Mouse (Mus musculus): Measurements from ENCODE around the gene Sept9. TPM values are rescaled to one million over a fixed set of nuclear protein-coding genes. Genes with fewer than 3 reads are reported as not detected.

The Sept9 gene
- polyA plus RNA-seq, 1 experiment from 2014 or later, result 96.5 TPM

DNA sequence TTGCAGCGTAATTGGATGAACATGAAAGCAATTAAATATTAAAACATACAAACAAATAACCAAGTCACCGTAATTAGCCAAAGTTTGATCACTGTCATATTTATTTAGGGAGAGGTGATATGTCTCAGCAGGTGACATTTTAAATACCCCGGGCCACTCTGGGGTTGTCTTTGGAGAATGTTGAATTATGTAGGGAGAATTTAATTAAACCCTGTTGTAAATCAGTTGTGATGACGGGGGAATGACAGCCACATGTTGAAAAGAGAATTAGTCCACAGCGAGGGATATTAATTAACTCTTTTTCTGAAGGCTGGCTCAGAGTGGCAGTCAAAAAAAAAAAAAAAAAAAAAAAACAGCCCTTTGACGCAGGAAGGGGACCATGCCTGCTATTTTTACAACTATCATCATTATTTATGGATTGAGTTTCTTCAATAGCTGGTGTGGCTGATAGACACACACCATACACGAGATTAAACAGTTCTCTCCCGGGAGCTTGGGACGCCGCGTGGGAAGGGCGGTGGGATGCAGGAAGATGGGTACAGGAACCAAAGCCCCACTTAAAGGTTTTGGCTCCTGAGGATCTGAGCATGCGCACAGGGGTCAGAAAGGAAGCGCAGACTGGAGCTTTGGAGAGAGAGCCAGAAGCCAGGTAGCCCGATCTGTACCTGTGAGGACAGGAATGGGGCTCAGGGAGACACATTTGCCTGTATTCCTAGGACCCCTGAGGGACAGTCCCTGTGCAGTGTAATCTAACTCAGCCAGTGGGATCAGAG is 186.1 kb downstream of the Sept9 start:
- 39% methylated on average over 15 of the region's 15 CpGs for WGBS
- Histone ChIP-seq H3K27ac (no peak overlapping the region), H3K9ac (no peak overlapping the region), H3K27me3 (ENCODE audit: control insufficient read depth, insufficient read depth, low read length) (peaks cover 5% of the 10 kb centered on the region; the same call in 1 of the 2 replicates), H3K4me3 (replicated peaks; ENCODE audit: low read length) (no peak overlapping the region), H3K9me3 (ENCODE audit: control insufficient read depth, low read length) (no peaks in the 10 kb centered on the region), H3K4me2 (replicated peaks) (no peak overlapping the region), H3K36me3 (replicated peaks; ENCODE audit: control insufficient read depth, insufficient read depth) (no peaks in the 10 kb centered on the region), H3K4me1 (replicated peaks; ENCODE audit: control insufficient read depth, insufficient read depth, low read length) (peaks cover 19% of the 10 kb centered on the region)
- DNase-seq (ENCODE audit: low spot score) (peak; percentile 54), ATAC-seq (ENCODE audit: low FRiP score) (no peak)

DNA sequence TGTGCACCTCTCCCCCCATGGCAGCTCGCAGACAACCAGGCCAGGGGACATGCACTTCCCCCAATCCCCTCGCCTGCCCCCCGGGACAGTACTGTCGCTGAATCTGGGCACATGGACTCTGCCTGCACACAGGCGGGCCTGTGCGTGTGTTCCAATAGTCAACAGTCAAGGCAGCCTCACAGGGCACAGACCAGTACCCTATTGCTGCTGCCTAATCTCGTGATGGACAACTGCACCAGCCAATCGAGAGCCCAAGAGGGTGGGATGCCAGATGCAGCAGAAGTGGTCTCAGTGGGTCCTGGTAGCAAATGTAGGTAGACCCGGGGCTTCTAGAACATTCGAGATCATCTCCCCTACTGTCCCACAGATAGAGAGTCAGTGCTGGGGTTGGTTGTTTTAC is 187.8 kb downstream of the Sept9 start:
- no peak for DNase-seq (ENCODE audit: low spot score)

DNA sequence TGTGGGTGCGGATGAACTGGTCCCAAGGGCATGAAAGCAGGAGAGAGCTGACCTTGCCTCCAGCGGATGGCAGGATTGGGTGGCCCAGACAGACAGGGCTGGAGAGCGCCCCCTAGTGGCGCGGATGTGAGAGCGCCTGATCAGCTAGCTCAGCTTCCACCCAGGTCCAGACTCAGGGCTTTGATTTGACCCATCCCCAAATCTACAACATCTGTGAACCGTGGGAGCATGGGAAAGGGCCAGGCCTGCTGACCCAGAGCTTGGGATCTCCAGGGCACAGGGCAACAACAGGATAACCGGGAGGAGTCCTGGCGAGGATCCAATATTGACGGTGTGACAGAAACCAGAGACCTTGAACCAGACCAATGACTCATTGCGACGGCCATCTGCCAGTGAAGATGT is 190.5 kb downstream of the Sept9 start:
- no peaks in the 10 kb centered on the region for H3K36me3 ChIP-seq (replicated peaks; ENCODE audit: control insufficient read depth, insufficient read depth)
- no peaks in the 10 kb centered on the region for H3K9me3 ChIP-seq (ENCODE audit: control insufficient read depth, low read length)
- no peak overlapping the region for H3K27ac ChIP-seq
- ATAC-seq (ENCODE audit: low FRiP score) (no peak), DNase-seq (ENCODE audit: low spot score) (no peak)
- WGBS, result 30% methylated on average over 12 of the region's 12 CpGs
- H3K4me2 ChIP-seq (replicated peaks), result no peak overlapping the region
- H3K9ac ChIP-seq, result no peak overlapping the region
- no peak overlapping the region for H3K4me3 ChIP-seq (replicated peaks; ENCODE audit: low read length)
- H3K4me1 ChIP-seq (replicated peaks; ENCODE audit: control insufficient read depth, insufficient read depth, low read length), result peaks cover 33% of the 10 kb centered on the region
- H3K27me3 ChIP-seq (ENCODE audit: control insufficient read depth, insufficient read depth, low read length), result no peaks in the 10 kb centered on the region

More for the DNA sequence above, 187.8 kb downstream of the Sept9 start:
- no peak overlapping the region for H3K4me2 ChIP-seq (replicated peaks)
- no peaks in the 10 kb centered on the region for H3K9me3 ChIP-seq (ENCODE audit: control insufficient read depth, low read length)
- ATAC-seq (ENCODE audit: low FRiP score), result no peak
- H3K27me3 ChIP-seq (ENCODE audit: control insufficient read depth, insufficient read depth, low read length), result peaks cover 3% of the 10 kb centered on the region; the same call in 1 of the 2 replicates
- peaks cover 19% of the 10 kb centered on the region for H3K4me1 ChIP-seq (replicated peaks; ENCODE audit: control insufficient read depth, insufficient read depth, low read length)
- H3K9ac ChIP-seq, result no peak overlapping the region
- WGBS, result 82% methylated on average over 10 of the region's 10 CpGs
- H3K27ac ChIP-seq, result no peak overlapping the region
- no peaks in the 10 kb centered on the region for H3K36me3 ChIP-seq (replicated peaks; ENCODE audit: control insufficient read depth, insufficient read depth)
- H3K4me3 ChIP-seq (replicated peaks; ENCODE audit: low read length), result no peak overlapping the region

DNA sequence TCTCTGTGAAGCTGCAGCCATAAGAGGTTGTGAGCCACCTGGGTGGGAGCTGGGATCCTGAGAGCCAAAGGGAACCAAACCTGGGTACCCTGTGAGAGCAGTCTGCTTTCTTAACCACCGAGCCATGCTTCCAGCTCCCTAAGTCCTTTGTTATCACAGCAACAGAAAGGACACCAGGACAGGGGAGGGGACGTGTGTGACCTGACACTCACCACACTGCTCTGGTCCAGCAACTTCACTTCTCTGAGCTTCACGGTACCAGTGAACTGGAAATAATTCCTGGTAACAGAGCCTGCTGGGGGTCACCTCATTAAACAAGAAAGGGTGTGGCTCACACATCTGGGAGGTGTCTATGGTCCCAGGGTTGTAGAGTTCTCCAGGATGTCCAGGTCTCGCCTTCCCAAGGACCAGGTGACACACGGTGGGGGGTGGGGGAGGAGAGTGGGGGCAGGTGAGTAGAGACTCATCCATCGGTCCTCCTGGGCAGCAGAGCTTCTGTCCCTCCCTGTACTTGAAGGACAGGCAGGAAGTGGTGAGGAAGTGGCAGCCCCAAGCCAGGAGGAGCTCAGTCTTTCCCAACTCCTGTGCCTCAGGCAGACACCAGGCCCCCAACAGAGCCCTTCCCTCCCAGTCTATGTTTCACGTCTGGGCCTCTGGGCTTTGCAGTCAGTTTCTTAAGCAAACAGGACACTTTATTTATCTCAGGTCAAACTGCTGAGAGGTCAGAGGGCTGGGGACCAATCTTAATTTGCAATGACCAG is 191.5 kb downstream of the Sept9 start:
- WGBS, result 30% methylated on average over 7 of the region's 7 CpGs
- Histone ChIP-seq H3K27ac (no peak overlapping the region), H3K9me3 (ENCODE audit: control insufficient read depth, low read length) (no peaks in the 10 kb centered on the region), H3K4me3 (replicated peaks; ENCODE audit: low read length) (no peak overlapping the region), H3K4me2 (replicated peaks) (no peak overlapping the region), H3K36me3 (replicated peaks; ENCODE audit: control insufficient read depth, insufficient read depth) (no peaks in the 10 kb centered on the region), H3K27me3 (ENCODE audit: control insufficient read depth, insufficient read depth, low read length) (no peaks in the 10 kb centered on the region), H3K9ac (no peak overlapping the region), H3K4me1 (replicated peaks; ENCODE audit: control insufficient read depth, insufficient read depth, low read length) (peaks cover 29% of the 10 kb centered on the region)
- no peak for ATAC-seq (ENCODE audit: low FRiP score)
- DNase-seq (ENCODE audit: low spot score), result no peak

DNA sequence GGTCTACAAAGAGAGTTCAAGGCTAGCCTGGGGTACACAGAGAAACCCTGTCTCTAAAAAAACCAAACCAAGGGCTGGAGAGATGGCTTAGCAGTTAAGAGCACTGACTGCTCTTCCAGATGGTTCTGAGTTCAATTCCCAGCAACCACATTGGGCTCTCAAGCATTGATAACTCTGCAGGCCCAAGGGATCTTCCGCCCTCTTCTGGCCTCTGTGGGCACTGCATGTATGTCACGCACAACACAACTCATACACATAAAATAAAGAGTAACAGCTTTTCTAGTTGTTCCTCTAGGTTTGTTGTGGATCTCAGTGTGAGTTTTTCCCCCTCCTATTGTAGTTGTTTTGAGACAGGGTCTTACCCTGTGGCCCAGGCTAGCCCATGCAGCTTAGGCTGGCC is 192.8 kb downstream of the Sept9 start:
- H3K4me2 ChIP-seq (replicated peaks), result no peak overlapping the region
- peaks cover 20% of the 10 kb centered on the region for H3K4me1 ChIP-seq (replicated peaks; ENCODE audit: control insufficient read depth, insufficient read depth, low read length)
- H3K36me3 ChIP-seq (replicated peaks; ENCODE audit: control insufficient read depth, insufficient read depth), result no peaks in the 10 kb centered on the region
- no peaks in the 10 kb centered on the region for H3K9me3 ChIP-seq (ENCODE audit: control insufficient read depth, low read length)
- no peak overlapping the region for H3K27ac ChIP-seq
- DNase-seq (ENCODE audit: low spot score) (no peak), ATAC-seq (ENCODE audit: low FRiP score) (no peak)
- 92% methylated on average over 2 of the region's 2 CpGs for WGBS
- H3K4me3 ChIP-seq (replicated peaks; ENCODE audit: low read length), result no peak overlapping the region
- no peaks in the 10 kb centered on the region for H3K27me3 ChIP-seq (ENCODE audit: control insufficient read depth, insufficient read depth, low read length)
- H3K9ac ChIP-seq, result no peak overlapping the region

DNA sequence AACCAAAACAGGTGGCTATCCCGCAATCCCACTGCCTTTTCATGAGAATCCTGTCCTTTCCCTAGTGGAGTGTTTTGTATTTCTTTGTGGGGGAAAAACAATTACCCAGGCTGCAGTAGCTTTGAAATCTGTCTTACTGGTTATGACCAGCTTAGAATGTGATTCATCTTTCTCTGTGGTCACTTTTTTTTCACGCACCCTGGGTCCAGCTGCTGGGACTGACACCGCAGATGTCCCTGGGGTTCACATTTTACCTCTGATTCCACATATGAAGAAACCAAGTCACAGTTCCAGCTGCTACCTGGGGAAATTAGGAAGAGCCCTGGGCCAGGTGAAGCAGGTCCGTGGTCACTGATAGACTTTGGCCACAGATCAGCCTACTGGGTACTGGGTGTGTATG is 194.3 kb downstream of the Sept9 start:
- H3K4me1 ChIP-seq (replicated peaks; ENCODE audit: control insufficient read depth, insufficient read depth, low read length), result peaks cover 26% of the 10 kb centered on the region
- DNase-seq (ENCODE audit: low spot score), result no peak
- ATAC-seq (ENCODE audit: low FRiP score), result no peak
- peak overlapping the region; percentile 60 for H3K4me2 ChIP-seq (replicated peaks)
- no peak overlapping the region for H3K4me3 ChIP-seq (replicated peaks; ENCODE audit: low read length)
- no peaks in the 10 kb centered on the region for H3K27me3 ChIP-seq (ENCODE audit: control insufficient read depth, insufficient read depth, low read length)
- no peak overlapping the region for H3K9ac ChIP-seq
- 55% methylated on average over 4 of the region's 4 CpGs for WGBS
- peak overlapping the region; percentile 67 for H3K27ac ChIP-seq
- no peaks in the 10 kb centered on the region for H3K9me3 ChIP-seq (ENCODE audit: control insufficient read depth, low read length)
- no peaks in the 10 kb centered on the region for H3K36me3 ChIP-seq (replicated peaks; ENCODE audit: control insufficient read depth, insufficient read depth)

GRCm38 (mm10) chr11:117394230-117395137 is 195.0 kb downstream of the Sept9 start:
- H3K27ac ChIP-seq, result peak overlapping the region; percentile 67
- WGBS, result 1% methylated on average over 34 of the region's 34 CpGs
- H3K9me3 ChIP-seq (ENCODE audit: control insufficient read depth, low read length), result no peaks in the 10 kb centered on the region

GRCm38 (mm10) chr11:117395228-117395627 is 195.8 kb downstream of the Sept9 start:
- H3K4me3 ChIP-seq (replicated peaks; ENCODE audit: low read length), result no peak overlapping the region
- 4% methylated on average over 9 of the region's 9 CpGs for WGBS
- H3K27me3 ChIP-seq (ENCODE audit: control insufficient read depth, insufficient read depth, low read length), result no peaks in the 10 kb centered on the region
- peaks cover 26% of the 10 kb centered on the region for H3K4me1 ChIP-seq (replicated peaks; ENCODE audit: control insufficient read depth, insufficient read depth, low read length)
- peak overlapping the region; percentile 67 for H3K27ac ChIP-seq
- H3K4me2 ChIP-seq (replicated peaks), result peak overlapping the region; percentile 60
- no peak for ATAC-seq (ENCODE audit: low FRiP score)
- DNase-seq (ENCODE audit: low spot score), result no peak
- no peaks in the 10 kb centered on the region for H3K9me3 ChIP-seq (ENCODE audit: control insufficient read depth, low read length)
- H3K36me3 ChIP-seq (replicated peaks; ENCODE audit: control insufficient read depth, insufficient read depth), result no peaks in the 10 kb centered on the region
- H3K9ac ChIP-seq, result peak overlapping the region; percentile 51; the same call in 1 of the 2 replicates

More at GRCm38 (mm10) chr11:117394230-117395137, 195.0 kb downstream of the Sept9 start:
- DNase-seq (ENCODE audit: low spot score) (peak; percentile 67), ATAC-seq (ENCODE audit: low FRiP score) (peak; percentile 48)
- Histone ChIP-seq H3K36me3 (replicated peaks; ENCODE audit: control insufficient read depth, insufficient read depth) (no peaks in the 10 kb centered on the region), H3K4me1 (replicated peaks; ENCODE audit: control insufficient read depth, insufficient read depth, low read length) (peaks cover 26% of the 10 kb centered on the region), H3K9ac (peak overlapping the region; percentile 51), H3K4me3 (replicated peaks; ENCODE audit: low read length) (peak overlapping the region; percentile 26), H3K27me3 (ENCODE audit: control insufficient read depth, insufficient read depth, low read length) (no peaks in the 10 kb centered on the region), H3K4me2 (replicated peaks) (peak overlapping the region; percentile 60)

- H3K27ac ChIP-seq, result no peak overlapping the region
- H3K4me3 ChIP-seq (replicated peaks; ENCODE audit: low read length), result no peak overlapping the region
- H3K4me1 ChIP-seq (replicated peaks; ENCODE audit: control insufficient read depth, insufficient read depth, low read length), result peaks cover 31% of the 10 kb centered on the region
- H3K36me3 ChIP-seq (replicated peaks; ENCODE audit: control insufficient read depth, insufficient read depth), result no peaks in the 10 kb centered on the region
- ATAC-seq (ENCODE audit: low FRiP score), result no peak
- H3K27me3 ChIP-seq (ENCODE audit: control insufficient read depth, insufficient read depth, low read length), result no peaks in the 10 kb centered on the region
- WGBS, result 84% methylated on average over 3 of the region's 3 CpGs
- H3K9ac ChIP-seq, result no peak overlapping the region
- no peaks in the 10 kb centered on the region for H3K9me3 ChIP-seq (ENCODE audit: control insufficient read depth, low read length)
- DNase-seq (ENCODE audit: low spot score), result no peak
- H3K4me2 ChIP-seq (replicated peaks), result no peak overlapping the region
Observed at GRCm38 (mm10) chr11:117396929-117397328, 197.5 kb downstream of the Sept9 start.

All from hindbrain, embryonic 14.5 days (tissue).